Mouse (Mus musculus) intestine, postnatal 0 days (tissue): ENCODE results near the gene Pced1a. TPM values are rescaled to one million over a fixed set of nuclear protein-coding genes. Genes with fewer than 3 reads are reported as not detected.

Source experiments
- ATAC-seq: fragments of 200-750 bp; cut with Nextera tagmentation; 2 replicates; pipeline ENCODE4 v1.8.0; 2017; ENCODE audit warnings: mild to moderate bottlenecking, moderate TSS enrichment, moderate library complexity
- H3K27ac ChIP-seq: fragments of 300-500 bp; sonication (generic); 2 replicates; pipeline ENCODE4 v1.5.1; 2014; ENCODE audit warnings: mild to moderate bottlenecking, low read depth, low read length, moderate library complexity
- H3K27me3 ChIP-seq: fragments of 300-500 bp; sonication (generic); replicated peaks from 2 replicates; pipeline ENCODE4 v1.6.1; 2014; ENCODE audit warnings: low read length, mixed read lengths; ENCODE audit not compliant: control insufficient read depth, insufficient read depth
- H3K36me3 ChIP-seq: fragments of 300-500 bp; sonication (generic); 2 replicates; pipeline ENCODE4 v1.6.1; 2014; ENCODE audit warnings: mild to moderate bottlenecking, moderate library complexity; ENCODE audit not compliant: control insufficient read depth, insufficient read depth
- H3K4me1 ChIP-seq: fragments of 300-500 bp; sonication (generic); replicated peaks from 2 replicates; pipeline ENCODE4 v1.6.1; 2014; ENCODE audit warnings: antibody characterized with exemption, low read length, mixed read lengths; ENCODE audit not compliant: control insufficient read depth, insufficient read depth
- H3K4me2 ChIP-seq: fragments of 300-500 bp; sonication (generic); replicated peaks from 2 replicates; pipeline ENCODE4 v1.6.1; 2014; ENCODE audit warnings: low read depth, mild to moderate bottlenecking, moderate library complexity
- H3K4me3 ChIP-seq: fragments of 300-500 bp; sonication (generic); 2 replicates; pipeline ENCODE4 v1.5.1; 2014; ENCODE audit warnings: low read depth, low read length
- H3K9ac ChIP-seq: fragments of 300-500 bp; sonication (generic); 2 replicates; pipeline ENCODE4 v1.6.1; 2014; ENCODE audit warnings: mild to moderate bottlenecking, low read depth, low read length
- H3K9me3 ChIP-seq: fragments of 300-500 bp; sonication (generic); 2 replicates; pipeline ENCODE4 v1.6.1; 2016; ENCODE audit warnings: mixed run types; ENCODE audit not compliant: control insufficient read depth
- CTCF ChIP-seq: sonication (generic); IDR thresholded peaks from 2 replicates; pipeline ENCODE4 v1.5.1; 2016; ENCODE audit warnings: low read depth, mild to moderate bottlenecking, control low read depth, antibody characterized with exemption, moderate library complexity
- WGBS: fragments of 180-500 bp; shearing (Covaris S2); extraction: QIAGEN DNeasy Blood & Tissue Kit; methylation state at CpG from one replicate; pipeline ENCODE4 v1.1.7; 2014; 5-methylcytosine and 5-hydroxymethylcytosine counted together
- polyA plus RNA-seq: library from polyadenylated mRNA; unstranded; fragments of >200 nt; fragmentation: Nextera tagmentation; extraction: Ambion mirVana; gene quantifications from 2 replicates; pipeline ENCODE4 v1.2.1, GENCODE M21; 2015

Pced1a gene
- polyA plus RNA-seq, 1 experiment from 2014 or later: 6.1 TPM

DNA sequence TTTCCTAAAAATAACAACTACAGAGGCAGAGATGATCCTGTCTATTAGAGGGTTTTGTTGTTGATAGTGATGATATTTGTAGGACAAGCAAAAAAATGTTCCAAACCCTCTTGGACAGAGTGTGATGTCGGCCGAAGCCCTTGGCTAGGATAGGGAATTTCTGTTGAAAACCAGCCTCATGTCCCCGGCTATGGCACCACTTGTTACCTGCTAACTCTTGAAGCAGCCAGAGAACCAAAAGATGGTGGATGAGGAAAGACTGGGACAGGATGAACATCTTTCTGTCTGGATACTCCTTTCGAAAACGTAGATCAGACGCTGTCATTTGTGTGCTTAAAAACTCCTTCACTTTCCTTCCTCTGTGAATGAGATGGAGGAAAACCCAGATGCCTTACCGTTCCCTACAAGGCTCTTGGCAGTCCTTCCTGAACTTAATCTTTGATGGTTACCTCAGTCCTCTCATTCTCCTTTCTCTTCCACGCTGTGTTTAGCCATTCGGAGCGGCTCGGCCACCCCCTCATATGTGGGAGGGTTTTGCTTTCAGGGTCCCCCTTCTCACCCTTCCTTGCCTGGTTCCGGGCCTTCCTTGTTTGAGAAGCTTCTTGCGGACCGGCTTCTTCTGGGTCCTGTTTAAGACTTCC, 26.7 kb upstream of the Pced1a start:
- H3K4me1 ChIP-seq: peaks cover 2% of the 10 kb centered on the region
- no peak for ATAC-seq
- H3K27ac ChIP-seq: no peak overlapping the region
- H3K36me3 ChIP-seq: no peaks in the 10 kb centered on the region
- H3K9me3 ChIP-seq: no peaks in the 10 kb centered on the region
- H3K4me2 ChIP-seq: peak overlapping the region; percentile 90
- no peak for TF ChIP-seq CTCF
- 0 out of 2 replicates have a peak overlapping the region, but pooled peaks have one; percentile 22 for H3K9ac ChIP-seq
- WGBS: 70% methylated on average over 14 of the region's 14 CpGs
- H3K4me3 ChIP-seq: peak overlapping the region; percentile 80
- no peaks in the 10 kb centered on the region for H3K27me3 ChIP-seq

GRCm38 (mm10) chr2:130450434-130450796, 25.9 kb upstream of the Pced1a start:
- ATAC-seq: peak; percentile 88
- Histone ChIP-seq H3K9me3 (no peaks in the 10 kb centered on the region), H3K4me1 (peaks cover 2% of the 10 kb centered on the region), H3K36me3 (no peaks in the 10 kb centered on the region), H3K9ac (peak overlapping the region; percentile 82), H3K27me3 (no peaks in the 10 kb centered on the region), H3K4me3 (peak overlapping the region; percentile 80), H3K27ac (peak overlapping the region; percentile 75), H3K4me2 (peak overlapping the region; percentile 90)
- TF ChIP-seq CTCF: no peak
- under 1% methylated on average over 36 of the region's 47 CpGs for WGBS

- WGBS: 0% methylated on average over 49 of the region's 50 CpGs
- Histone ChIP-seq H3K27me3 (no peaks in the 10 kb centered on the region), H3K4me1 (peaks cover 2% of the 10 kb centered on the region), H3K9ac (peak within 1 kb of the TSS; percentile 82), H3K9me3 (no peaks in the 10 kb centered on the region), H3K36me3 (no peaks in the 10 kb centered on the region), H3K27ac (peak within 1 kb of the TSS; percentile 75), H3K4me2 (peak within 1 kb of the TSS; percentile 90), H3K4me3 (peak within 1 kb of the TSS; percentile 80)
- no peak for TF ChIP-seq CTCF
- peak; percentile 95 for ATAC-seq
Measured at GRCm38 (mm10) chr2:130449794-130450433, 25.4 kb upstream of the Pced1a start, which contains the start of gene Ptpra. Gene Ptpra, plus strand, starts transcription at chr2:130450278.

- Histone ChIP-seq H3K9ac (peak overlapping the region; percentile 82; the same call in 1 of the 2 replicates), H3K27ac (no peak overlapping the region), H3K27me3 (no peaks in the 10 kb centered on the region), H3K9me3 (no peaks in the 10 kb centered on the region), H3K4me3 (peak overlapping the region; percentile 80), H3K36me3 (no peaks in the 10 kb centered on the region), H3K4me1 (peaks cover 2% of the 10 kb centered on the region), H3K4me2 (peak overlapping the region; percentile 90)
- 7% methylated on average over 17 of the region's 17 CpGs for WGBS
- ATAC-seq: no peak
- TF ChIP-seq CTCF: 0 out of 2 replicates have a peak, but pooled peaks have one; percentile 6
Measured at GRCm38 (mm10) chr2:130449021-130449793, 24.7 kb upstream of the Pced1a start.

DNA sequence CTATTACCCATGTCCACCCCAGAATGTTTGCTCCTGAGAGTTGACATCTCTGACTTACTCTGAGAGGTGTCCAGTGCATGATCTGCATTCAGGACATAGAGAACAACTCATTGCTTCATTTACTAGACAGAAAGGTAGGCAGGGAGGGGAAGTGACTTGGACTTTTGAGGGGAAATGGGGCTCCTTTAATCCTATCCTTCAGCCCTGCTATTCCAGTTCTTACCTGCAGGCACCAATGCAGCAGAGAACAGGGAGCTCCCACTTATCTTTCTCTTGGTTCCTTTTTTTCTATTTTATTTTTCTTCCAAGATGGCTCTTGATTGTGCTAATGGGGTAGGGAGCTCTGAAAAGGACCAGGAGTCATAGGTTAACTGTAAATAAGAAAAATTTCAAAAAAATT, 23.9 kb upstream of the Pced1a start:
- H3K9ac ChIP-seq: no peak overlapping the region

GRCm38 (mm10) chr2:130442162-130442561, 17.7 kb upstream of the Pced1a start:
- H3K9ac ChIP-seq: no peak overlapping the region
- no peak for ATAC-seq

More for the DNA sequence above, 23.9 kb upstream of the Pced1a start:
- Histone ChIP-seq H3K4me2 (no peak overlapping the region), H3K9me3 (no peaks in the 10 kb centered on the region), H3K36me3 (peaks cover 5% of the 10 kb centered on the region; the same call in 1 of the 2 replicates), H3K27me3 (no peaks in the 10 kb centered on the region), H3K4me3 (no peak overlapping the region), H3K27ac (no peak overlapping the region), H3K4me1 (peaks cover 2% of the 10 kb centered on the region)
- TF ChIP-seq CTCF: 0 out of 2 replicates have a peak, but pooled peaks have one; percentile 20
- no peak for ATAC-seq

More at GRCm38 (mm10) chr2:130442162-130442561, 17.7 kb upstream of the Pced1a start:
- Histone ChIP-seq H3K4me1 (no peaks in the 10 kb centered on the region), H3K27ac (no peak overlapping the region), H3K9me3 (no peaks in the 10 kb centered on the region), H3K27me3 (no peaks in the 10 kb centered on the region), H3K4me2 (no peak overlapping the region), H3K36me3 (peaks cover 66% of the 10 kb centered on the region), H3K4me3 (no peak overlapping the region)
- WGBS: 85% methylated on average over 10 of the region's 10 CpGs
- no peak for TF ChIP-seq CTCF
